Mouse (Mus musculus) lung, postnatal 4 days (tissue): ENCODE results near the gene Ceacam9.

Experiments used
- DNase-seq, 2 experiments: peaks; one replicate each; pipeline ENCODE4 v3.0.0; 2021

Gene Ceacam9

GRCm38 (mm10) chr7:16745373-16745772, 23.6 kb downstream of the Ceacam9 start:
- no peak for DNase-seq

GRCm38 (mm10) chr7:16746093-16746492, 24.4 kb downstream of the Ceacam9 start:
- peak in 1 of 2 experiments; percentile 71 for DNase-seq

GRCm38 (mm10) chr7:16747656-16748055, 25.9 kb downstream of the Ceacam9 start:
- DNase-seq, result no peak

GRCm38 (mm10) chr7:16752016-16752415, 30.3 kb downstream of the Ceacam9 start:
- DNase-seq, result no peak

- peak; percentile 53 to 81 for DNase-seq
Observed at GRCm38 (mm10) chr7:16755362-16756017, 33.8 kb downstream of the Ceacam9 start.

- DNase-seq, result no peak
Observed at GRCm38 (mm10) chr7:16758872-16759574, 37.3 kb downstream of the Ceacam9 start.

- peak; percentile 39 to 54 for DNase-seq
Observed at GRCm38 (mm10) chr7:16760292-16760691, 38.6 kb downstream of the Ceacam9 start.

- peak; percentile 74 to 90 for DNase-seq
Observed at GRCm38 (mm10) chr7:16761005-16761481, 39.3 kb downstream of the Ceacam9 start.

- peak in 1 of 2 experiments; percentile 32 for DNase-seq
Observed at GRCm38 (mm10) chr7:16761630-16762029, 39.9 kb downstream of the Ceacam9 start.

- no peak for DNase-seq
Observed at GRCm38 (mm10) chr7:16763463-16764218, 41.9 kb downstream of the Ceacam9 start.

GRCm38 (mm10) chr7:16766443-16766842, 44.7 kb downstream of the Ceacam9 start:
- DNase-seq, result no peak
